Mouse (Mus musculus) cerebellum, adult 11-12 months (tissue): ENCODE measurements at regions not wholly inside any gene's neighbourhood (a gene's known extent, or its start where the extent isn't known, plus 50 kb on each side); places are given as distances from the start of the nearest gene placed in this dataset.
A peak's percentile ranks its signal among the peaks of the same experiment; 100 is the strongest.

ENCODE experiments used
- DNase-seq: peaks from one replicate; pipeline ENCODE4 v3.0.0; 2022

DNA sequence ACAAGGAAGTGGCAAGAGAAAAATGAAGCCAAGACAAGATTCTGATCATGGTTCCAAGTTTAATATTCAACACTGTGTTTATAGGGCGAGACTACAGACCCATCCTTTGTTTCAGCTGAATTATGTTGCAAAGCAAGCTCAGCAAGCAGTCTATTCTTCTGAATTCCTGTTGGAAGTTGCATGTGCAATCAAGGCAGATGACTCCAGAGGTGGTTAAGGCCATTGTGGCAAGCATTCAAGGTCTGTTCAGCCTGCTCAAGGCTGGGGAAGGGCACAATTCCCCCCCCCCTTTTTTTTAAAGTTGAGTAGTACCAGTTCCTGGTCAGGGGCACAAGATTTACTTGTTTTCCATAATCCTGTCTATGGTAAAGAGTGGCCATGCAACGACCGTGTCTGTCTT lies 431.1 kb downstream of the 1810013L24Rik start:
- DNase-seq = no peak

DNA sequence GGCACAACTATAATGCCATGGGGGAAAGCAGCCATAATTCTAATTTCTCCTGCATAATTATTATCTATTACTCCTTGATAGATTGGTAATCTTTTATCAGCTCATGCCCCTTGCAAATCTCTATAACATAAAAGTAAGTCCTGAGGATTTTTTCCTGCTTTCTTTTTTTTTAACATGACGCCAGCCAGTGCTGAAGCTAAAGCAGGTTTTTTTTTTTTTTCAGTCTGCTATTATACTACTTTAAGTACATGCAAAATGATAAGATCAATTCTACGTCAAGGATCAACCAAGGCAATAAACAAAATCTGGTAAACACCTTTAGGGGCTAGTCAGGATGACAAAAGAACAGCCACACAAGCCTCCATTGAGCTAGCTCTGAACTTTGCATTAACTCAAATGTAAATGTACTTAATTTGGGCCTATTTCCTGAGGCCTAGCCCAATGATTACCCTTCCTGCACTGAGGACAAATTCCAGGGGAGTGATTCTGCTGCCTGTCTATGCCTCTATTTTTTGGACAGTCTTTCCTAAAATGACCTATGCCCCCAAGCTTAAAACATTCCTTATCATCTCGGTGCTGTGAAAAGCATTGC lies 434.8 kb downstream of the 1810013L24Rik start:
- no peak for DNase-seq

DNA sequence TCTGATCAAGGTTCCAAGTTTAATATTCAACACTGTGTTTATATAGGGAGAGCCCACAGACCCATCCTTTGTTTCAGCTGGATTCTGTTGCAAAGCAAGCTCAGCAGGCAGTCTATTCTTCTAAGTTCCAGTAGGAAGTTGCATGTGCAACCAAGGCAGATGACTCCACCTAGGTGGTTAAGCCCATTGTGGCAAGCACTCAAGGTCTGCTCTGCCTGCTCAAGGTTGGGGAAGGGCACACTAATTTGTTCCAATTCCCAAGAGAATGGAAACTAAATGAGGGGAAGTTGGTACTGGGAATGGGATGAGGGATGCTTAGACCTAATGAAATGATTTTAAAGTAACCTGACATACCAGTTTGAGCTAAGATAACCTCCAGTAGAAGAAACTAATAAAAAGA lies 437.3 kb downstream of the 1810013L24Rik start:
- DNase-seq = no peak

DNA sequence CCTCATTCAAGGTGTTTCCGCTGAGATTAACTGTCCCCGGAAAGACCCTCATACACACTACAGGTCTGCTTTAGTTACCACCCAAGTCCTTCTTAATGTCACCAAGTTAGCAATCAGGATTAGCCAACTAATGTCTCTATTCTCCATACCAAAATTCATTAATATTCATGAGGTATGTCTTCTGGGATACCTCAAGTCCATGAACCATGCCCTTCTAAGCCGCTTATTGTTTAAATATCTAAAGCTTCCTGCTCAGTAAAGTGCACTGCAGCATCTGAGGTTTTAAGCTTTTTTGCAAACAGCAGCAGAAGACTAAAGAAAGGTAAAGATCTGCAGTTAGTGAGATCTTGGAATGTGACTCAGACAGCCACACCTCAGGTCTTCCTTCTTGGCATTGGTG lies 440.2 kb downstream of the 1810013L24Rik start:
- no peak for DNase-seq

DNA sequence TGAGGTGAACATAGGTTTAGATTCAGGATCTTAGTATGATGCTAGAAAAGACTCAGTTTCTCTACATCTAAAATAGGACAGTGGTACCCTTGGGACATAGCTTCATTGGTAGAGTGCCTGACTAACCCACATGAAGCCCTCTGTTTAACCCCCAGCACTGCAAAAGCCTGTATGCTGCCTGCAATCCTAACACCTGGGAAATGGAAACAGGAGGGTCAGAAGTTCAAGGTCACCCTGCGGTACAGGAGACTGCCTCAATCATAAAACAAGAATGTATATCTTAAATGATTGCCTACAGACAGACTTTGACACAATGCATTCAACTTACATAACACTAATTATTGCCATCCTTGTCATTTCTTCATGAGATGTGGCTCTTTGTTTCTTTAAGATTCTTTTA lies 440.8 kb downstream of the 1810013L24Rik start:
- DNase-seq = no peak

DNA sequence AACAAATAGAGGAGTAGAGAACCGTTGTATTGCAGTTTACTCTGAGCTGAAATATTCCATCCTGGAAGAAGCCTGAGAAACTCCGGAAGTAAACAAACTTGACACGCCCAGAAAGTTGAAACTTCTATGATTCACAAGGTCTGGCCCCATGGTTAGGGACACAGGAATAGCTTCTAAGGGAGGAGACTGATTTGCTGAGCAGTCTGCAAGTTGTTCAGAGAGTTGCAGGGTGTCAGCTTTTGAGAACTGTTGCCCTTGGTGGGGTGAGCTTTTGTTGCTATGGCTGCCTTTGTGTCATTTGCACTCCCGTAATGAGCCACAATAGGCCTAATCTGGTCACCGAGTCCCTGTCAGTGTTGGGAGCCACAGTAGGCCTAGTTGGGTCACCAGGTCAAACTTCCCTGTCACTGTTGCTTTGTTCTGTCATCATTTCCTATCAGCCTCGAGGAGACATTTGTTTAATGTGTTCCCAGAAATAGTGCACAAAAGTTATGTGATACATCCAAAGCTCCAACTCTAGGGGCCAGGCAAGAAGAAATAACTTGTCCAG lies 443.9 kb downstream of the 1810013L24Rik start:
- DNase-seq = no peak

DNA sequence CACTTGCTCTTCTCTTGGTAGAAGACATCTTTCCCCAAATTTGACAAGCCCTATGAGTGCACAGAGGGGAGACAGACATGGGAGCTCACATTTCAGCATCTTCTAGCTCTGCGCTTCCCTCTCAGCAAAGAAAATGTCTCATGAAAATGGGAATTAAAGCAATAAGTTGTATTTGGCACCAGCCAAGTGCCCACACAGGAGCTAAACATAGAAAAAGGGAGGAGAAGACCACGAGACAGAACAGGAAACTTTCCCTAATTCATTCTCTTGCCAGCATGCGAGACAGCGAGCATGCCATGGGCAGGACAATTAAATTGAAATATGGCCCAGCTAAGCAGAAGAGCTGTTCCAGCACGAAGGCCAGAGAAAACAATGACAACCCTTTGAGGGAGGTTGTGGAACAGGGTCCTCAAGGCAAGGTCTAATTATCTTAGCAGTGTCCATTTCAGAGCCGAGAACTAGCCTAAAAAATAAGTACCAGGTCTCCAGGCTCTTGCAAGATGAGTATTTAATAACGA lies 444.7 kb downstream of the 1810013L24Rik start:
- no peak for DNase-seq

DNA sequence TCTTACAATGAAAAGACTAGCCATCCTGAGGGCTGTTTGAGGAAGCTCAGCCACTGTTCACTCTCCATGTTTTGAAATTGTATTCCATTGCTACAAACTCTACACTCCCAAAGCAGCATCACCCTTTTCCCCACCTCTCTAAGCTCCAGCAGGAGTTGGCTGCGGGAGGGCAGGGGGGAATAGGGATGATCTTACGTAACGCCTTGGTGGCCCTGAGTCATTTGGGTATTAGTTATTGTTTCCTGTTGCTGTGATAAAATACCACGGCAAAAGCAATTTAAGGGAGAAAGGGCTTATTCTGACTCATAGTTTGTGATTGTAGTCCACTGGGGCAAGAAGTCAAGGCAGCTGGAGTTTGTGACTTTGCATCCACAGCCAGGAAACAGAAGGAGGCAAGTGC lies 445.5 kb downstream of the 1810013L24Rik start:
- DNase-seq = no peak

DNA sequence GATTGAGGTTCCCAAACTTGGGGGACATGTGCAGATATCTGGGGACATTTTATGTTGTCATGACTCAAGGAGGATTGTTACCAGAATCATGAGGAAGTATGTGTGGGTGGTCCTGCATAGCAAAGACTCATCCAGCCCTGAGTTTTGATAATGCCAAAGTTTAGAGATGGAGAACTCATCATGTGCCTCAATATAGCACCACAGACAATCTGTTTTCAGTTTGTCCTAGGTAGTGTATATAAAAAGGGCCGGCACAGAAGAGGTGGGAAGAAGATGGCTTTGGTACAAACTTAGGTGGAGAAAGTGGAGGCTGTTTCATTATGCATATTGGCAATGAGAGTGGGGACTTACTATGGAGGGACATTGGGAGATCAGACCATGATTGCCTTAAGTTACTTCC lies 447.2 kb downstream of the 1810013L24Rik start:
- DNase-seq = no peak

DNA sequence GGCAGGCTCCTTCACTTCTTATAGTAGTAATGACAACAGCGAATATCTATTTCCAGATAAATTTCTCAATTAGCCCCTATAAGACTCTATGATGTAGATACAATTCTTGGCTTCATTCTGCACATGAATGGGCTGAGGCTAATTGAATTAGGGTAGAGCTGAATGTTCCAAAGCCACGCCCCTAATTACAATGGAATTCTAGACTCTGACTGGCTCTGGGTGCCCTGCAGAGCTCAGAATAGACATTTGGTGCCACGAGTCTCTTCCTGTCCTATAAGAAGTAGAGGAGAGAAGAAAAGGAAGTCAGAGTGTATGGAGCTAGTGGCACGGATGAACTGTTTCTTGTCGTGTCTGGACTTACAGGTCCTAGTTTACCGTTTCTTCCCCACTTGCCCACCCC lies 449.8 kb downstream of the 1810013L24Rik start:
- DNase-seq = no peak

DNA sequence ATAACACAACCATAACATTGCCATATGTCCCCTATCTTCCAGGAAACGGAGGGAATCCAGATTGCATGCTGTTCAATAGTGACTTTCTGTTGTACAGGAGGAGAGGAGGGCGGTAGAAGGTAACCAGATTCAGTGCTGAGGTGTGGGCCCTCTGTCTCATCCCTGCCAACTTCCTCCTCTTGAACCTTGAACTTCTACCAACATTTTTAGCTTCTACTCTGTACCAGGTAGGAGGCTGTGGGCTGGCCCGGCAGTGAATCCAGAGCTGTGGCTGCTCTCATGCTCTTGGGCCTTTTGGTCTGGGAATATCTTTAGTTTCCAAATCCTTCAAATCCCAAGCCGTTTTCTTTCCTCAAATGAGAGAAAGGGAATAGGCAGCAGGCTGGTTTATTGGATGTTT lies 450.5 kb downstream of the 1810013L24Rik start:
- DNase-seq = no peak

DNA sequence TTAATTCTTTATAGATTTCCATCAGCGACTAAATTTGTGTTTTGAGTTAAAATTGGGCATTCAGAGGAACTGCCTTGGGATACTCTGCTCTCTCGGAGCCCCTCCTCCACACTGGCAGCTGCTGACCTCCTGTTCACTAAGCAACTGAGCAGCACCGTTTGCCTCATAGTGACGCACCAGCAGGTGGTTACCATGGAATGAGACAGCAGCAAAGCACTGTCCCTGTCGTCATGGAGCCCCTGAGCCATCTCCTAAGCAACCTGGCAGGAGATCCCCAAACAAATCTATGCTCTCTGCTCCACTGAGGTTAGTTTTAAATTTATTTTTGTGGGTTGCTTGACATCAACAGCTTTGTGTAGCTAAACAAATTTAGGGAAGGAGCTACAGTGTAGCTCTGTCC lies 451.0 kb downstream of the 1810013L24Rik start:
- DNase-seq = peak; percentile 5

DNA sequence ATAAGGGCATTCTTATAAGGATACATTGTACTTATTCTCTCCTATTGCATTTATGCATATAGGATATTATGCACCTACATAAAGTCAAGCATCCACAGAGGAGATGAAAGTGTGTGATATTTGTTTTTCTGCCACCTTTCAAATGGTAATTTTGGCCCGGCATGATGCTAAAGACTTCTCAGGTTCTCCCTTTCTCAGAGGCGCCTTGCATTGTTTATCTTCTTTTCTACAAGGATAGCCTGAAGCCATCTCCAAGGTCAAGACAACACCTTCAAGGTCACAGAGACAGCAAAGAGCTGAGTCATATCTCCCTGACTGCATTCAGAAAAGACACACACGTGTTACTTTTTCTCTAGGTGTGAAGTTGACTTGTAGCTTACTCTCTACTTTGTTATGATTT lies 454.5 kb downstream of the 1810013L24Rik start:
- DNase-seq = no peak

DNA sequence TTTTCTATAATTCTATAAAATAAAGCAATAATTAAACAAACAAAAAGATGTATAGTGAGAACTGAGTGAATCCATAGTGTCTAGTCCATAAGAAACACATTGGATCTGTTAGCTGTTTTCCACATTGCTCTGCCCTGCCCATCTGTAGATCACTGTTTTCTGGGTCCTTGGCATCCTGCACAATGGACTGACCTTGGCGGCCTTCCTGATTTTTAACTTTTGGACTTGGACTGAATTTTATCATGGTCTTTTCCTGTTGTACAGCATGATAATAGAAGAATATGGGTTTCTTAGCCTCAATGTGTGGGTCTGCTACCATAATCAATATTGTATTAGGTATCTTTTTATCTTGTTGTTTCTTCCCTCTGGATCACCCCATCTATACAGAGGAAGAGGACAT lies 456.0 kb downstream of the 1810013L24Rik start:
- DNase-seq = no peak

DNA sequence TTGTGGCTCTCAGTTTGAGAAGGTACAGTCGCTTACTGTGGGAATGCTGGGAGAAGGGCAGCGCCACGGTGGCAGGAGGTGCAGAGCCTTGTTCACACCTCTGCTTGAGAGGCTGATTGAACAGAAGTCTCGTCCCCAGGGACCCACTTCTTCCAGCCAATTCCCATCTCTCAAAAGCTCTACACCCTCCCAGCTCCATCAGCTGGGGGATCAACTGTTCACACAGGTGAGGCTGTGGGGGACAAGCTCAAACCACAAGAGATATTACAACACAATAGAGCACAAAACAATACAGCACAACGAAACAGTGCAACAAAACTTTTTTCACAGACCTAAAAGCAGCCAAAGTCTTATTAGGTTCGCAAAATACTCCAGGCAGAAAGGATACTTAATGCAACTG lies 457.7 kb downstream of the 1810013L24Rik start:
- no peak for DNase-seq

DNA sequence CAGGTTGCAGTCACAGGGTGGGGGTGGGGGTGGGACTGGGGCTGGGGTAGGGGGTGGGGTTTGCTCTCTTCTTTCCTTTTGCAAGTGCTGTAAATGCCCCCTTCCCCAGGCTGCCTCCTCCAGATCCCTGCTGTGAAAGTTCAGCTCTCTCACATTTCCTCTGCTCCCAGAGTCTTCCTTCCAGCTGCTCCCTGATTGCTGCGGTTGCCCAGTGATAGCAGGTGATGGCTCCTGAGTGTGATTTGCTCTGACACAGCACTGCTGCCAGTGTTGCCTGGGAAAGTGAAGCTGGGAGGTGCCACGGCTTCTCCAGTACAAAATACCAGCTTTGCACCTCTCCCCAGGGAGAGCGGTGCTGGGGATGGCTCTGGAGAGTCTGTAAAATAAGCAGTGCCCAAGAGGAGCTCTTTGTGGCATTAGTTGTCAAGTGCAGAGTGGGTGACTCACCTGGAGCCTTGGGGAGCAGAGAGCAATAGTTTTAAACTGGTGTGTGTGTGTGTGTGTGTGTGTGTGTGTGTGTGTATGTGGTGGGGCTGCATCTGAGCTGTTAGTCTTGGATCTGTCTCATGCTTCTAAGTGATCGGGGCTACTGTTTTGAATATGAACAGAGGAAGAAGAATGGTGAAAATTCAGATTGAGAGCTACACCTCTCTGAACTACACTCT lies 461.6 kb downstream of the 1810013L24Rik start:
- DNase-seq = no peak

DNA sequence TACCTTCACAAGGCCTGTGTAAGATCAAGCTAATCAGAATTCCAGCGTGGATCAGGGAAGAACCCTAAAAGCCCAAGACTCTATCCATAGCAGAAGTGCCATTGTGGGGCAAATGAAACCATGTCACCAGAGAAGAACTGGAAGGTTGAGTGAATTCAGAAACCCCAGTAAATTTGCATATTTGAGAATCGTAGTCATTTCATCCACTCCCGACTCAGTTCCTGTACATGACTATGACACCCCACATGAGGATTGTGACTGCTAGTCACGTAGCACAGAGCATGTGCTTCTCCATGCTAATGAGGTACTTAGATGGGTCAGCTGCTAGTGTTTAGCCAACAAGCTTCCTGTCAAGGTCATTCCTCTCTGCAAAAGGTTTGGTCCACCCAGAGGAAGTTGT lies 473.2 kb downstream of the 1810013L24Rik start:
- no peak for DNase-seq

DNA sequence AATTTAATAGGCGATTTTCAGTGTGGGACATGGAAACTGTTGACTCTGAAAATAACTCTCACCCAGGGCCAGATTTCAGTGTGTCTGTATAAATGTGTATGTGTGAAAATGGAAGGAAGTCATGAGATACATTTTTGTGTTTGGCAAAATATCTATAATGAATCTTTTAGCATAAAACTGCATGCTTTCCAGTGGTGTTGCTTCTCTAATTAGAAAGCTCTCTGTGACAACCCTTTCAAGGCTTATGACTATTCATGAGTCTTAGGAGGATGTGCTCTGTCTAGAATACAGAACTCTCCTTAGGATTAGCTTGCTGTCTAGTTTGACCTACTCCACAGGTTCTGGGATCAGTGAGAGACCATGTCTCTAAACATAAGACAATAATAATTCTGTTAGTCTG lies 474.2 kb downstream of the 1810013L24Rik start:
- no peak for DNase-seq

DNA sequence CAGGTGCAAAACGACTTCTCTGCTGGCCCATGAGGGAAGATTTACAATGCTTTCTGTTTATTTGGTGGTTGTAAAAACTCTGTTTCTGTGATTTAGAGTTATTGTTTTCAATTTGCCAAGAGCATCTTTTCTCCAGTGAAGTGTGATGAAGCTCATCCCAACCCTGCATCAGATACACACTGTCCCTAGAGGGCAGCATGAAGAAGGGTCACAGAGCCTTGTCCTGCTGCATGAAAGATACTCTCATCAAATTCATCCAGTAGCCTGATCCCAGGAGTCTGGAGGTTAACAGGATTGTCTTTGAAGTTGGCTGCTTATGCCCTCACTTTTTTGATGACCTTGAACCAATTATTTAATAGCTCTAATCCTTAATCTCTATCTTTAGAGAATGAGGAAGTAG lies 480.8 kb downstream of the 1810013L24Rik start:
- no peak for DNase-seq

DNA sequence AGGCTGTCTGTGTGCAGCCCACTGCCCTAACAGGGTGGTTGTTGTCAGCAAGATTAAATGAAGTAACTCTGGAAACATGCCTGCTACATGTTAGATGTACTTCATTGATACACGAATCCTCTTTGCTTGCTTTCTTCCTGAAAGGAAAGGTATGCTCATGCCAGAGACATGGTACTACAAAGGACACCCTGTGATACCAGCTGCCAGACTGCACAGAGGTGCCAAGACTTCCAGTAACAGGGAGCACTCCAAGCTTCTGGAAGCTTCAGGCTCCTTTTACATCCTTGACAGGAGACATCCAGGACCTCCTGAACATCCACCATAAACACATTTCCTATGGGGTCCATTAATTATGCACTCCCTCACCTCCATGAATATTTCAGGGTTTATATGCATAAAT lies 505.7 kb downstream of the 1810013L24Rik start:
- DNase-seq = no peak

DNA sequence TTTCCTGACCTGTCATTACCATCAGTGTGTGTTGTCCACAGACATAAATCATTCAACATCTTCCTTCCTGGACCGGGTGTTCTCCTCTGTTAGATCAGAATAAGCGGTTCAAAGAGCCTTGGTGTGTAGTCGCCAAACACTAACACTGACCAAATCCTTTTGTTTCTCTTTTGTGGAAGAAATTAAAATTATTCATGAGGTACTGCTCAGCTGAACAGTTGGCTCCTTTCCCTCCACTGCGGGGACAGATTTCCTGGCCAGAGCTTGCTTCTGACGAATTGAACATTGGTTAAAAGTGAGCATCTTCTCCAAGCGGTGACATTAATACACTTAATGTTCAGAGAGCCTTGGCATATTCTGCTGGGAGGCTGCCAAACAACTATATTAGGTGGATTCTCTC lies 506.2 kb downstream of the 1810013L24Rik start:
- no peak for DNase-seq

DNA sequence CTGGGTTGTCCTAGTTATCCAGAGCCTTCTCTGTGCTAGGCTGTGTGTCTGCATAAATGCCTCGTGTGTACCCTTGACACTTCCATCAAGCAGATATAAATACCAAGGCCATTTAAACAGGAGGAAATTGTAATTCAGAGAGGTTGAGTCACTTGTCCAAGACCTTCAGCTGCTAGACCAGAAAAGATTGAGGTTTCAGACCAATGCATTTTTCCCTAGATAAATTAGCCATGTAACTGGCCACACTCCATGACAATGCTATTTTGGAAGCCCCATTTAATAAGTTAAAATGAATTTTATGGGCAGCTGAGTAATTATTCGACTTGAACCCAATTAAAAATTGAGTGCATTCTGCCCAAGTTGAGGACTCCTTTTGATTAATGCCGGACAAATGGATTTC lies 509.6 kb downstream of the 1810013L24Rik start:
- DNase-seq = no peak

DNA sequence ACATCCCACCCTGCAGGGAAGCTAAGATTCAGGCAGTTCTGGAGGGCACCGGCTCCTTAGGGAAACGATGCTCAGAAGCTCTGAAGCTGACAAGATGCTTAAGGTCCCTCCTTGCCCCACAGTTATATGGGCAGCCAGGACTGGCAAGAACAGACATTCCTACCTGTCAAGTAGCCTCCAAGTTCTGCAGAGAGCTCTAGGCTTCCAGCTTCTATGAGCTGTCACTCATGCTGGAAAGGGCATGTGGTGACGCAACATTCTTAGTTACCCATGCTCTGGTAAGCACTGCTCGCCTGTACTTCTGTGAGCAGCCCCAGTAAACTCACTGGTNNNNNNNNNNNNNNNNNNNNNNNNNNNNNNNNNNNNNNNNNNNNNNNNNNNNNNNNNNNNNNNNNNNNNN lies 511.3 kb downstream of the 1810013L24Rik start:
- no peak for DNase-seq

DNA sequence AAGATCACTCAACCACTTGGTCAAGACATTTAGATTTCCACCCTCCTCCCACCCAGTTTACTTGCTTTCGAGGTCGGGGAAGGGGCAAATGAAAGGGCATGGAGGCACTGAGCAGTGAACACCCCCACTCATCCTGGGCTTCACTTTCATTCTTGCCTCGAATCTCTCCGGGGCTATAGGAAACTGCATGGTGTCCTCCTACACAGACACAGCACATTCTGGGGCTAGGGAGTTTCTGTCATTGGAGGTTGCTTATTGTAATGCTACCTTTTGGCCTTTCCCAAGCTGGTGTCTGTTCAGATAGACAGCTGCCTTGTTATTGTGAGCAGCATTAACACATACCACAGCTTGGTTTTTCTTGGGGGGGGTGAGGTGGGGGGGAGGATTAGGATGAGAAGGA lies 523.9 kb downstream of the 1810013L24Rik start:
- DNase-seq = no peak
